Mouse (Mus musculus) adrenal gland, postnatal 36 days (tissue): ENCODE measurements around the gene Ckm. TPM values are rescaled to one million over a fixed set of nuclear protein-coding genes. Genes with fewer than 3 reads are reported as not detected.
A peak's percentile ranks its signal among the peaks of the same experiment; 100 is the strongest.

ENCODE experiments used
- DNase-seq, 2 experiments: peaks; one replicate each; pipeline ENCODE4 v3.0.0; 2021; ENCODE audit warnings: mixed read lengths in 1 of 2
- total RNA-seq, 2 experiments: library from RNA; stranded (reverse); gene quantifications; 2 replicates each; pipeline ENCODE4 v1.2.3; 2021

Gene Ckm
- total RNA-seq, 2 experiments from 2014 or later: 0.66 TPM; not detected in 1

GRCm38 (mm10) chr7:19430402-19430801 lies 25.8 kb downstream of the Ckm start:
- DNase-seq: no peak

- no peak for DNase-seq
Measured at GRCm38 (mm10) chr7:19432475-19432874, 27.9 kb downstream of the Ckm start.

- no peak for DNase-seq
Measured at GRCm38 (mm10) chr7:19436276-19436675, 31.7 kb downstream of the Ckm start.

GRCm38 (mm10) chr7:19437048-19437447 lies 32.5 kb downstream of the Ckm start:
- no peak for DNase-seq

GRCm38 (mm10) chr7:19441448-19442091 lies 37.0 kb downstream of the Ckm start:
- no peak for DNase-seq

GRCm38 (mm10) chr7:19443344-19443743 lies 38.8 kb downstream of the Ckm start:
- DNase-seq: peak; percentile 83 to 86

GRCm38 (mm10) chr7:19444801-19445200 lies 40.2 kb downstream of the Ckm start:
- peak; percentile 34 to 47 for DNase-seq

GRCm38 (mm10) chr7:19447689-19448088 lies 43.1 kb downstream of the Ckm start:
- DNase-seq: no peak

- DNase-seq: no peak
Measured at GRCm38 (mm10) chr7:19449165-19449564, 44.6 kb downstream of the Ckm start.

- no peak for DNase-seq
Measured at GRCm38 (mm10) chr7:19455186-19455585, 50.6 kb downstream of the Ckm start.

GRCm38 (mm10) chr7:19455819-19456495 lies 51.4 kb downstream of the Ckm start:
- DNase-seq: peak; percentile 45 to 46

GRCm38 (mm10) chr7:19456628-19457027 lies 52.1 kb downstream of the Ckm start:
- DNase-seq: peak; percentile 38 to 44

- no peak for DNase-seq
Measured at GRCm38 (mm10) chr7:19457414-19458071, 53.0 kb downstream of the Ckm start.

- peak; percentile 60 to 75 for DNase-seq
Measured at GRCm38 (mm10) chr7:19458072-19458486, 53.5 kb downstream of the Ckm start.

GRCm38 (mm10) chr7:19458591-19459111 lies 54.1 kb downstream of the Ckm start, which contains the start of gene Mark4:
Gene Mark4, minus strand, starts transcription at chr7:19458821.
- peak; percentile 87 to 90 for DNase-seq

GRCm38 (mm10) chr7:19459144-19459870 lies 54.7 kb downstream of the Ckm start:
- DNase-seq: no peak

GRCm38 (mm10) chr7:19460500-19460899 lies 55.9 kb downstream of the Ckm start:
- no peak for DNase-seq

GRCm38 (mm10) chr7:19461488-19461887 lies 56.9 kb downstream of the Ckm start:
- DNase-seq: peak; percentile 81 to 87

- no peak for DNase-seq
Measured at GRCm38 (mm10) chr7:19462443-19462842, 57.9 kb downstream of the Ckm start.

GRCm38 (mm10) chr7:19462884-19463381 lies 58.4 kb downstream of the Ckm start, which contains the start of gene Exoc3l2:
Gene Exoc3l2, plus strand, starts transcription at chr7:19463331.
- peak in 1 of 2 experiments; percentile 57 for DNase-seq

- peak; percentile 40 to 48 for DNase-seq
Measured at GRCm38 (mm10) chr7:19464367-19465307, 60.1 kb downstream of the Ckm start.
